Mouse (Mus musculus) spleen, adult 18-20 months (tissue): ENCODE measurements around the gene Eppin.

Experiments used
- DNase-seq, 2 experiments: peaks; one replicate each; pipeline ENCODE4 v3.0.0; 2022; ENCODE audit warnings: mixed read lengths in 2 of 2

The Eppin gene

DNA sequence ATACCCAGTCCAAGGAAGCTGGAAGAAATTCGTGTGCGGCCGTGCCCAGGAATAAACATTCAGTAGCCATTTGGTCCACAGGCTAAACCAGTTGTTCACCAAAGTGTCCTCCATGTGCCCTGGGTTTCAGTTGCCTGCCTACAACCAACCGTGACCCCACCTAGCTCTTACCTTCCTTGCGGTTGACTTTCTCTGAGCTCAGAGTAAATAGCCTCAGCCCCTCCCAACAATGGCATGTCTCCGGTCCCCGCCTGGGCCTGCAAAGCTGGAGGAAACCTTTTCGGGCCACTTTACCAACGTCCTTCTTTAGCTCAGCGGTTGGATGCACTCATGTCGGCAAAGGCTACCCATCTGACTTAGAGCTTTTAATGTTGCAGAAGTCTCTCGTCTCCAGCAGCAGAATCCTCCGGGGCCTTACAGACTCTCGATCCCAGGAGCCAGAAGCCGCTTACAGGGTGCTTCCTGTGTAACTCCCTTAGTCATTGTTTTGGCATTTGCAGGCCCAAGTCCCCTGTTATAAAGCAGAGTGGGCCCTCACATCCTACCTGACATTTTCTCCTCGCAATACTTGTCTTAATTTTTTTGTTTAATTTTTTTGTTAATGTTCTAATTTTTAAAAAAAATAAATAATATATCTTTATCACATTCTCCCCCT lies 34.3 kb downstream of the Eppin start:
- no peak for DNase-seq

GRCm38 (mm10) chr2:164558426-164558825 lies 35.0 kb downstream of the Eppin start:
- no peak for DNase-seq

DNA sequence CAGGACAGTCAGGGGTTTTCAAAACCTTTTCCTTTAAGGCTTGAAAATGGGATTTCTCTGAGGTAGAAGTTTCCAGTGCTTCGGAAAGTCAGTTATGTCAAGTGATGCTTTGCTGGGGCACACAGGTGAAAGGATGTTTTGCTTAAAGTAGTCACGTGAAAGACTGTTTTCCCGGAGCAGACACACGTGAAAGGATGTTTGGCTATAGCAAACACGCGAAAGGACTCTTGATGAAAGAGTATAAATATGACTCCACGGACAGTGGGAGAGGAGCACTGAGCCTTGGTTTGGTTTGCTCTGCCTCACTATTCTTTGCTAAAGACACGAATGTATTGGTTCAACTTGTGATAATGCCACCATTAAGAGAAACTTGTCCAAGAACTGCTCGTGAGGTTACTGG lies 41.9 kb downstream of the Eppin start:
- DNase-seq, result no peak

DNA sequence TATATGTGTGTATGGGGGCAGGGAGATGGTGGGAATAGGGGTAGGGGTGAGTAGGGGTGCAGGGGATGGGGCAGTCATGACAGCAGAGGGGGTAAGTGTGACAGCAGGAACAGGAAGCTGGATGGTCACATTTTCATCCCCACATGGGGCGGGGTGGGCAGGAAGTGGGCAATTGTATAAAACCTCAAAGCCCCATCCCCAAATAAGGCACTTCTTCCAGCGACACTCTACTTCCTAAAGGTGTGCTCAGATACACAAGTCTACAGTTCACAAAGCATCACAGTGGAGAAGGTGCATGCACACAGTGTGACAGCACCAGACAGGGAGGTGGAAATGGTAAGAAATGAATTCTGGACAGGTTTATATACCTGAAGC lies 42.5 kb downstream of the Eppin start:
- DNase-seq, result no peak

- DNase-seq, result no peak
These were observed 43.2 kb downstream of the Eppin start for GRCm38 (mm10) chr2:164549963-164550894.

GRCm38 (mm10) chr2:164549338-164549737 lies 44.1 kb downstream of the Eppin start:
- no peak for DNase-seq

DNA sequence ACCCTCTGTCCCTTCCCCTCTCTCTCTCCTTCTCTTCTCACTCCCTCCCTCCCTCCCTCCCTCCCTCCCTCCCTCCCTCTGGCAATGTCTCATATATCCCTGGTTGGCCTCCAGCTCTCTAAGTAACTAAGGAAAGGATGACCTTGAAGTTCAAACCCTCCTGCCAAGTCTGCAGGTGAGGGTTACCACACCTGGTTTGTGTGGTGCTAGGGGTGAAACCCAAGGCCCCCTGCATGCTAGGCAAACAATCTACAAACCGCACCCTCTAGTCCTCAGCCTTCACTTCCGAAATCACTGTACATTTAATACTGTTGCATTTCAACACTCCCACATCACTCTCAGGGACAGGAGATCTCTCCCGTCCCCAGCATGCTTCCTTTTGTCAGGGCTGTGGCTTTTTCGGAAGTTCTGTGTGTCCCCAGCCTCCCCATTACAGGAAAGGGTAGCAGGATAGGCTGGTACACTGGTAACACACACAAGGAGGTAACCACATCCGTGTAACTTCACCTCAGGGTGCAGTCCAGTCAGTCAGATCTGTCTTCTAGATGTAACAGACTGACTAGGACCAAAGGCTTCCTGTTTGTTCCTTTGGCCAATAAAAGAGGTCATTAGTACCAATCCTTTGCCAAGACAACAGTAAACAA lies 48.8 kb downstream of the Eppin start:
- no peak for DNase-seq

GRCm38 (mm10) chr2:164543745-164544144 lies 49.6 kb downstream of the Eppin start:
- no peak for DNase-seq

- no peak for DNase-seq
These were observed 50.8 kb downstream of the Eppin start for GRCm38 (mm10) chr2:164542598-164542997.

DNA sequence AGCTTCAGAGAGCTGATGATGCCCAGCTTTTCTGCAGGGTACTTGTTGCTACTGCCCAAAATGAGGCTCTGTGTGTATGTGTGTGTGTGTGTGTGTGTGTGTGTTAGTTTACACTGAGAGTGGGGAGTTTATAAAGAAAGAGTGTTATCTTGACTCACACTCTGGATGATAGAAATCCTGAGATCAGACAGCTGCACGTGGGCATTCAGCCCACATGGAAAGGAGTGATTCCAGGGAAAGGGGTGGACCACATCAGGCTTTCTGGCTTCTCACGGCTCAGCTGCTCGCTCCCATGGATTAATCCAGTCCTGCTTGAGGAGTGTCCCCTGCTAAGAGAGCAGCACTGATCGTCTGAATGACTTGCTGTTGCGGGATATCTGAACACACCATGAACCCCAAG lies 51.3 kb downstream of the Eppin start:
- DNase-seq, result no peak

DNA sequence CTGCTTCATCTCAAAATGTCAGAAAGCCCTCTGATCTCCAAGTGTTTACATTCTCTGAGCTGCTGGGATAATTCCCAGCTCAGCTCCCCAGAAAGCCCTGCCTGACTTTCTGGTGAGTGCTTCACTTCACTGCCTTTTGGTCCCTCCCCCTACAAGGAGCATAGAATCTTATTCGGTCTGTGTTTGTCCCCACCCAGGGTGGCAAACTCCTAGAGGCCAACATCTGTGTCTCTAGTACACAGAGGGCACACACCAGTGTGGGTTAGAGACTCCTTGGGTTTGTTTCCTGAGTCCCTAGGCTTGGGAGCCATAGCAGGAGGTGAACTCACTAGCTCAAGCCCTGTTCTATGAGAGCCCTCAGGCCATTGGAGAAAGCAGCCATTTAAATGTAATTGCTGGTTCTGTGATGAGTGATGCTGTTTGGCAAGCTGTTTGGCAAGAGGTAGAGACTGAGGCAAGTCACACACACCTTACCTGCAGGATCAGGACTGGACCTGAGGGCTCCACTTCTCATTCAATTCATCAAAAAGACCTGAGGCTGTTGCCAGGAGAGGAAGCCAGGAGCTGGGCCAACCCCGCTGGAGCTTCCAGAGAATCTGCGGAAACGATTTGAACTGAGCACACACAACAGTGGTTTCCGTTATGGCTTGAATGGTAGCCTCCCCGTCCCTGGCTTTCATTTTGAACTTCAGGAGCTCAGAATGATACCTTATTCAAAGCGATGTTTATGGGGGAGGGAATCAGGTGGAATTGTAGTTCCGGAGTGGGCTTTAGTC lies 52.6 kb downstream of the Eppin start:
- DNase-seq, result no peak
